Mouse (Mus musculus): ENCODE data around the gene Commd9.

DNA sequence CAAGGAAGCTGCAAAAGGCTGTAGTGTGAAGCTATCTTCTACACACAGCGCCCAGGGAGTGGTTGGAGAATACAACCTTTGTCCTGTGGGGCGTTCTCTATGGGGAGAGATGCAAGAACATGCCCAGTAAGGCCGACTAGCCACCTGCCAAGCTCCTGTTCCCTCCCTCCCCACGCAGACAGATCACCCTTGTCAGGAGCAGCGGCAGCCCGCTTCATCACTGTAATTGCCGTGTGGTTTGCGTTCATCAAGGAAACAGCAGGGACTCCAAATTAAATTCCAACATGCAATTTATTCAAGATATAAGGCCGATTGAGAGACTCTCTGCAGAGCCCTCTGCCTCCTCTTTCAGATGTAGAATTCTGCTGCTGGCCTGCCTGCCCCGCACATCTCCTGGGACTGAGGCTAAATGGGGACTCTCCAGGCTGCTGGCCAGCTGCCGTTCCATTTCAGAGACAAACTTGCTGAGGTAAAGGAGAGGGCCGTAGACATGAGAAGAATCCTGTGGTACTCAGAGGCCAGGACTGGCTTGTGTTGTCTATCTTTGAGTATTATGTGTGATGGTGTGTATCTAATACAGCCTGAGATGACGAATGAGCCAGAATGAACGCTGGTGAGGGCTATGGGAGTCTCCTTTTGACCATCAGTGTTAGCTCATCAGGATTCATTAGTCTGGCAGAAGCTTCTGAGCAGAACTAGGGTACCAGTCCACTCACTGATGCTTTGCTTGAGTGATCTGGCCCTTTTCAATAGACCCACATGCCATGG is 46.3 kb downstream of the Commd9 start:
- TF ChIP-seq EP300 (optimal IDR thresholded peaks at IDR 0.05), result no peak
- TF ChIP-seq CTCF (IDR thresholded peaks at IDR 0.05; ENCODE audit: low read depth), result no peak

Measured in stomach, postnatal 0 days (tissue).